Mouse (Mus musculus): ENCODE results near the gene Slc51a.
A peak's percentile ranks its signal among the peaks of the same experiment; 100 is the strongest.
"Not testable (repeated sequence)": the region's sequence is repeated elsewhere in the genome, so short reads cannot be mapped to it uniquely, and the experiment has no call there.

Slc51a gene

GRCm38 (mm10) chr16:32464908-32465307 lies 22.8 kb downstream of the Slc51a start:
- DNase-seq: no peak

DNA sequence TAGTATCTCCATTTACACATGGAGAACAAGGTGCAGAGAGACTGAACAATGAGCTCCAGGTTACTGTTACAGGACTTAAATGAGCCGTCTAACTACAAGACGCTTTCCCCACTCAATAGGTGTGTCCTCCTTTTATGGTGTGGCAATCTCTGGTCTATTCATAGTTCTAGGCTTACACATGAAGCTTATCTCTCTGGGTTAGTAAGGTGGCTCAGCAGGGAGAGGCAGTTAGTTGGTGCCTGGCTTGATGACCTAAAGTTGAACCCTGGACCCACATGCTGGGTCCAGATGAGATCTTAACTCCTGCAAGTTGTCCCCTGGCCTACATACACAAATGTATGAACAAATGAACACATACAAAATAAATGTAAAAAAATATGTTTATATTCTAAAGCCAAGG lies 24.3 kb downstream of the Slc51a start:
- no peak for DNase-seq

DNA sequence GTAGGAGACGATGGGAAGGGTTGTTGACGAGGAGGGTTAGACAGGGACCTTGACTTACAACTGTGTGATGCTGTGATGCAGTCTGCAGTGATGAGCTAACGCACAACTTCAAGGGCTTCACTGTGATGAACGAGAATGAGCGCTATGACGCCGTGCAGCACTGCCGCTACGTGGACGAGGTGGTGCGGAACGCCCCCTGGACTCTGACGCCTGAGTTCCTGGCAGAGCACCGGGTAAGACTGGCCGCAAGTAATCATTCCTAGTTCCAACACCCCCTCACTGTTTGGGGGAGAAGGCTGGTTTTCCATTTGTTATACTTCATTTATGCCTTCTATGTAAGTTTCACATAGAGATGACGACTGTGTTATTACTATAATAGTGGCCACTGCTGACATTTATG lies 24.7 kb downstream of the Slc51a start:
- no peak for DNase-seq

DNA sequence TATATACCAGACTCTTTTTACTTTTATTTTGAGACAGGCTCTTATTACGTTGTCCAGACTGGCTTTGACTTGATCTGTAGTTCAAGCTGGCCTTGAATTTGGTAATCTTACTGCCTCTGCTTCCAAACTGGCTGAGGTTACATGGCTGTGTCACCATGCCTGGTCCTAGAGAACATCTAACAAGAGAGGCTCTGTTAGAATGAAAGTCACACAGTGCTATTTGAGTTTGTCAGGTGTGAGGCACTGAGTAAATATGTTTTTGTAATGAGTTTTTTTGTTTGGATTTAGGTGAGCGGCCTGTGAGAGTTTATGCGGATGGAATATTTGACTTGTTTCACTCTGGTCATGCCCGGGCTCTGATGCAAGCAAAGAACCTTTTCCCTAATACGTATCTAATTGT lies 26.0 kb downstream of the Slc51a start:
- no peak for DNase-seq

- DNase-seq: no peak
Measured at GRCm38 (mm10) chr16:32460518-32460917, 27.2 kb downstream of the Slc51a start.

GRCm38 (mm10) chr16:32457589-32458386 lies 29.9 kb downstream of the Slc51a start:
- DNase-seq: peak; percentile 53

DNA sequence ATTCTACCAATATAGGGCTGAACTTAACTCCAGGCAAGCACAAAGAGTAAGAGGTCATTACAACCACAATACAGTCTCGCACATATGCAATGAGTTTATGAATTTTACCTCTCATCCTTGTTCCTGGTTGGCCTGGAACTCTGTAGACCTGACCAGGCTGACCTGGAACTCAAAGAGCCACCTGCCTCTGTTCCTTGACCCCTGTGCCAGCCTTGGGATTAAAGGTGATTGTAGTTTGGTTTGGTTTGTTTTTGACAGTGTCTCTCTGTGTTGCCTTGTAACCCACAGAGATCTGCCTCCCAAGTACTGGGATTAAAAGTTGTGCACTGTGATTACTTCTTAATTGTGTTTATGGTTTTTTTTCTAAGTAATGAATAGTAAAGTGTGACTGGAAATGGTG lies 30.9 kb downstream of the Slc51a start:
- no peak for DNase-seq

DNA sequence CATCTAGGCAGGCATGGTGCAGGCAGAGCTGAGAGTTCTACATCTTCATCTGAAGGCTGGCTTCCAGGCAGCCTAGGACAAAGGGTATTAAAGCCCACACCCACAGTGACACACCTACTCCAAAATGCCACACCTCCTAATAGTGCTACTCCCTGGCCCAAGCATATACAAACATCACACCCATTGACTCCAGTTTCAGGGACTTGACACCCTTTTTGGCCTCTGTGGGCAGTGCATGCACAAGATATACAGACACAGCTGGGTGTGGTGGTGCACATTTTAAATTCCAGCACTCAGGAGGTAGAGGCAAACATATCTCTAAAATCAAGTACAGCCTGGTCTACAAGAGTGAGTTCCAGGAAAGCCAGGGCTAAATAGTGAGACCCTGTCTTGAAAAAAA lies 31.6 kb downstream of the Slc51a start:
- DNase-seq: no peak

DNA sequence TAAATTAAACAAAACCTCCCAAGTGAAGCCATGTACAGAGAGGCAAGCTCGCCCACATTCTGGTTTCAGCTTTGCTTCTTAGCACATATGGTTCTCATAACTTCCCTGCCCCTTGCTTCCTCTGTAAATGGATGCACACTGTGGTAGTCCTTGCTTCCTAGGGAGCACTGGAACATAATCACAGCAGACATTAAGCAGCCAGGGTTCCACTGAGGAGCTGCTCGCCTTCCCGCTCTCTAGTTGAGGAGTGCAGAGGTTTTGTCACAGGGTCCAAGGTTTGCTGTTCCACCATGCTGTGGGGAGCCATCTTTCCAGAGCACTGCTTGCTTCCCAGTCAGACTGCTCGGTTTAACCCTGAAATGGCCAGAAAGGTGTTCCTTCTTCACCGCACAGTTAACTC lies 33.0 kb downstream of the Slc51a start:
- no peak for DNase-seq

- no peak for DNase-seq
Measured at GRCm38 (mm10) chr16:32453102-32453501, 34.6 kb downstream of the Slc51a start.

DNA sequence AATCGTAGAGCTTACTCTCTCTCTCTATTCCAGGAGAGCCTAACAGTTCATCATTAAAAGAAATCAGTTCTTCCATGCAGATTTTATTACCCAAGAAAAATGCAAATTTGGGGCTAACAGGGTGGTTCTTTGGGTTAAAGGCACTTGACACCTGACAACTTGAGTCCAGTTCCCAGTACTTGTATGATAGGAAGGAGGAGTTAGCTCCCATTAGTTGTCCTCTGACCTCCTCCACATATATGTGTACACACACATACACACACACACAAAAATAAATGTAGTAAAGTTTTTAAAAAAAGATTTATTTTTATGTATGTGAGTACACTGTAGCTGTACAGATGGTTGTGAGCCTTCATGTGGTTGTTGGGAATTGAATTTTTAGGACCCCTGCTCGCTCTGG lies 37.5 kb downstream of the Slc51a start:
- no peak for DNase-seq

DNA sequence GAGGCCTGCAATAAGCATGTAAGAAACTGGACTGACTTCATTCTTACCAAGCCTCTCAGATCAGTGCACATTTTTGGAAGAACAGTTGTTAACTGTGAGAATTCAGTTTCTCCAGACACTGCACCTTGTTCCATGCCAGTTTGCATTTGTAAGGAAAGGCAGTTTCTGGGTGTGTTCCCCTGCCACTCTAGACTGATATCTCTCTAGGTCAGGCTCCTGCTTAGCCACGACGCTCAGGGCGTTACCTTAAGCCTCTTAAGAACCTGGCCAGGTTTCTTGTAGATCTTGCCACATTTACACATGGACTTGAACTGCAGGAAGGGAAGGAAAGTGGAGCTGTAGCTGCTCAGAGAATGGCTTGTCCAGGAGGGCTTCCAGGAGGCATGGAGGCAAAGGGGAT lies 38.0 kb downstream of the Slc51a start:
- DNase-seq: no peak

GRCm38 (mm10) chr16:32446563-32447138 lies 41.0 kb downstream of the Slc51a start:
- DNase-seq: no peak

DNA sequence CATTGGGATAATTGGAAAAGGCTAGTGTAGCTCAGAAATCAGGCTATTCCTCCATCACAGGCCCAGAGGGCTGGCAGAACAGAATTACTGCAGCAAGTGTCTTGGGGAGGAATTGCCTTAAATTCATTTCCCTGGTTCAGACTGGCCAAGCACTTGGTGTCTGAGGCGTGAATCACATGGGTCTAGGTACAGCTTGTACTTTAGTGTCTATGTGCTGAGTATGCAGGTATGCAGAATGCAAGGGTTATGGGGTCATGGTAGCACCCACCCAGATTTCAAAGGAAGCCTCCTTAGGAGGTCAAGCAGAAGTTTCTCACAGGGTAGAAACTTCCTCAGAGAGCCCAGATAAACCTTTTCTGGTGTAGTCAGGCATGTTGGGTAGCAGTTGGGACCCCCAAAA lies 42.1 kb downstream of the Slc51a start:
- no peak for DNase-seq

DNA sequence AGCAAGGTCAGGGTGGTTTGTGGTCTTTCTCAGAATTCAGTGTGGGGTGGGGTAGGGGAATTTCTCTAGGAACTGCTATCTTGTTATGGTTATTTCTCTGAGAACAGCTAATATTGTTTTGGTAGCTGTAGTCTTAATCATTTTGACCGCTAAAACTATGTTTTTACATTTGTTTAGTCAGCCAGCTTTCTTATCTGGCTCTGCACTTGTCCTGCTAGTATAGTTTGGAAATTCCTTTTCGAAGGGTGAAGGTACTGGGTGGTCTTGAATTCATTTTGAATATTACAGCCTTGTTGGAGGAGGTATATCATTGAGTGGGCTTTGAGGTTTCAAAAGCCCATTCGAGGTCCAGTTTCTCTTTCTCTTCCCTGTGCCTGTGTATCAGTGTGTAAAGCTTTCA lies 43.1 kb downstream of the Slc51a start:
- DNase-seq: not testable (repeated sequence)

GRCm38 (mm10) chr16:32441432-32441831 lies 46.2 kb downstream of the Slc51a start:
- no peak for DNase-seq

GRCm38 (mm10) chr16:32437266-32437665 lies 50.4 kb downstream of the Slc51a start:
- no peak for DNase-seq

GRCm38 (mm10) chr16:32436657-32437056 lies 51.0 kb downstream of the Slc51a start:
- DNase-seq: no peak

- no peak for DNase-seq
Measured at GRCm38 (mm10) chr16:32434691-32435090, 53.0 kb downstream of the Slc51a start.

DNA sequence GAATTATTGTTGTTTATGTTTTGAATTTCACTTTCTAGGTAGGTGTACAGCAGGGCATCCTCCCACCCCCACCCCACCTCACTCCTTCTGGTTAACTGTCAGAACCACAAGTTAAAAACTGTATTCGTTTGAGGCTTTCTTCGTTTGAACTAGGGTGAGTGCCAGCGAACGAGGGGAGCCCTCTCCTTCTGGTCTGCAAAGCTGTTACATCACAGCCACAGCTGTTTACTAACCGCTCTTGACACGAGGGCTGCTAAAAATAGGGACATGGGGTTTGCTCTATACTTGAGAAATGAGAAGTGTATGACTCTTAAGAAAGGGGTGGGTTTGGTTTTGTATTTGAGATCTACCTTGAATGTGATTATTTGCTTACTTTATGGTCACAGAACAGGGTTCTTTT lies 53.6 kb downstream of the Slc51a start:
- no peak for DNase-seq

DNA sequence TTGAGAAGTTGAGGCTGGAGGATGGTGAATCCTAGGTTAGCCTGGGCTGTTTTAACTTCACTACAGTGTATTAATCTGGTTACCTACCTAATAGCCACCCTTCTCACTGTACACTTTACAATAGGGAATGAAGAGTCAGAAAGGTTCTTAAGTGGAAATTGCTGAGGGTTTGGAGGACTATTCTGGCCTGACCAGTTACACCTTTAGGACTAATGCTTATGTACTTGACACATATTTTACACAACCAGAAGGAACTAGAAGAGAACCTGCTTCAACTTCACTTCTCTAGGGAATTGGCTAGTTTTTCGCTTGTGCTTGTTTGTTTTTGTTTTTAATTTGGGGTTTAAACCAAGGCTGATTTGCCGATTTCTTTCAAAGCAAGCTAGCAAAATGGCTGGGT lies 54.5 kb downstream of the Slc51a start:
- no peak for DNase-seq

- DNase-seq: no peak
Measured at GRCm38 (mm10) chr16:32431926-32432325, 55.8 kb downstream of the Slc51a start.

DNA sequence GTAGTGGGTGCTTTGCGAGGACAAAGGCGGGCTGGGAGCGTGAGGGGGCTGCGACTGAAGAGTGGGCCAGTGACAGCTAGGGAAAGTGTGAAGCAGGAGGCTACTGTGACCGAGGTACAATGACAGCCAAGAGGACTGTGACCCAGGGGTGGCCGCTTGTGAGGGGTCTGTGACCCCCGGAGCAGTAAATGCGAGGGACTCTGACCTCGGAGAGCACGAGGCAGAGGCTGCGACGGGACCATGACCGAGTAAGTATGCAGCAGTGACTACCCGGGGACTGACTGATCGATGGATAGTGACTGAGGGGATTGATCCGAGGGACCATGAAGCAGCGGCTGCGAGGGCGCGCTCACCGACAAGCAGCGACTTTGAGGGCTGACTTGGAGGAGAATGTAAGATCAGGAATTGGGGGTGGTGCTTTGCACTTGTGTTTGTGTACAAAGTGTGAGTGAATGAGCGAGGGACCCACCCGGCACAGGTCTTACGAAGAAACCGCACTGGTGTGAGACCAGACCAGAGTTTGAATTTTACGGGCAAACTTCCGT lies 56.6 kb downstream of the Slc51a start:
- no peak for DNase-seq

GRCm38 (mm10) chr16:32430474-32431046 lies 57.1 kb downstream of the Slc51a start, which contains the start of gene Pcyt1a:
Gene Pcyt1a, plus strand, starts transcription at chr16:32430921.
- peak; percentile 86 for DNase-seq
